Mouse (Mus musculus) midbrain, embryonic 10.5 days (tissue): ENCODE results near the gene Synrg. TPM values are rescaled to one million over a fixed set of nuclear protein-coding genes. Genes with fewer than 3 reads are reported as not detected.

ENCODE experiments used
- DNase-seq: peaks from one replicate; pipeline ENCODE4 v3.0.0-alpha.2; 2017; ENCODE audit warnings: low spot score
- H3K27ac ChIP-seq: fragments of 300-500 bp; sonication (generic); replicated peaks from 2 replicates; pipeline ENCODE4 v1.5.1; 2016; ENCODE audit warnings: mild to moderate bottlenecking
- H3K27me3 ChIP-seq: fragments of 300-500 bp; sonication (generic); 2 replicates; pipeline ENCODE4 v1.6.1; 2016; ENCODE audit warnings: low read depth, mild to moderate bottlenecking; ENCODE audit not compliant: poor library complexity, severe bottlenecking
- H3K36me3 ChIP-seq: fragments of 300-500 bp; sonication (generic); 2 replicates; pipeline ENCODE4 v1.6.1; 2016; ENCODE audit warnings: mild to moderate bottlenecking, moderate library complexity
- H3K4me1 ChIP-seq: fragments of 300-500 bp; sonication (generic); 2 replicates; pipeline ENCODE4 v1.6.1; 2016
- H3K4me3 ChIP-seq: fragments of 300-500 bp; sonication (generic); 2 replicates; pipeline ENCODE4 v1.5.1; 2016; ENCODE audit warnings: mild to moderate bottlenecking, moderate library complexity
- H3K9me3 ChIP-seq: fragments of 300-500 bp; sonication (generic); replicated peaks from 2 replicates; pipeline ENCODE4 v1.6.1; 2016; ENCODE audit warnings: mild to moderate bottlenecking
- WGBS: fragments of 180-500 bp; shearing (Covaris S2); methylation state at CpG from one replicate; pipeline ENCODE4 v1.1.7; 2016; 5-methylcytosine and 5-hydroxymethylcytosine counted together
- polyA plus RNA-seq: library from polyadenylated mRNA; unstranded; fragments of >200 nt; fragmentation: Nextera tagmentation; extraction: Ambion mirVana; gene quantifications from 2 replicates; pipeline ENCODE4 v1.2.1, GENCODE M21; 2016

The Synrg gene
- polyA plus RNA-seq: 11.0 and 15.3 TPM in 2 replicates

DNA sequence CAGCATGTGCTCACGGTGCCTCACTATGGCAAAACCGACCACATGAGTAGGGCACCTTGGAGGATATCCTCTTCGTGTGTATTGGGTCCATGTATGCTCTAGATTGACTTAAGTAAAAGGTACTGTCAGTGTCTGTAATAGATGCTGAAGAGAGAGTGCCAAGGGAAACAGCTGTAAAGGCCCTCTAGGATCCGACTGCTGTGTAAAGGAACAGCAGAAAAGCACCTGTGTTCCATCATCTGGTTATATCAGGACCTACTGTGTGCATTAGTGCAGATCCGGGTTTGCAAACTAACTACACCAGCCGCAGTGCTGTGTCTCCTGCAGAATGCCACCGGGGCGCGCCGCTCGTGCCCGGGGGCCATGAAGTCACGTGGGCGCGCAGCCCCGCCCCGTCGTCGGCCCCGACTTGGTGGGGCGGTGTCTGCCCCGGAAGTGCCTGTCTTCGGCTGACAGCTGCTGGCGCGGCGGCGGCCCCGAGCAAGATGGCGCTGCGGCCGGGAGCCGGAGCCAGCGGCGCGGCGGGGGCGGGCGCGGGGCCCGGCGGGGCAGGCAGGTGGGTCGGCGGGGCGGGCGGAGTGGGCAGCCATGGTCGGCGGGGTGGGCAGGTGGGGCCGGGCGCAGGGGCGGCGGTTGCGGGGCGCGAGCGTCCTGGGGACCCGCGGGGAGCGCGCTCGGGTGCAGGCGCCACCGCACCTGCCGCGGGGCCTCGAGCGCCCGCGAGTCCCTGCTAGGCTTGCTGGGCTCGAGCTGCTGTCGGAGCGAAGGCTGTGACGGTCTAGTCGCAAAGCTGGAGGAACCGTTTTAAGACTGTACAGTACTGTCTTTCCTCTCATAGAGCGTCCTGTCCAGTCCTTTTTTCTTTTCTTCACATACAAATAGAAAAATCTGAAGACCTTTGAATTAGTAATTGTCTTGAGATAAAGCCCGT is at the start of gene Synrg:
Synrg (plus strand) TSS at position 438 of the 931 bp plus-strand sequence.
- WGBS: 1% methylated on average over 75 of the region's 76 CpGs
- no peaks in the 10 kb centered on the region for H3K27me3 ChIP-seq
- H3K4me3 ChIP-seq: peak within 1 kb of the TSS; percentile 82
- H3K9me3 ChIP-seq: no peaks in the 10 kb centered on the region
- DNase-seq: peak; percentile 89
- peak within 1 kb of the TSS; percentile 94 for H3K27ac ChIP-seq
- H3K36me3 ChIP-seq: peaks cover 40% of the 10 kb centered on the region
- H3K4me1 ChIP-seq: peaks cover 32% of the 10 kb centered on the region

DNA sequence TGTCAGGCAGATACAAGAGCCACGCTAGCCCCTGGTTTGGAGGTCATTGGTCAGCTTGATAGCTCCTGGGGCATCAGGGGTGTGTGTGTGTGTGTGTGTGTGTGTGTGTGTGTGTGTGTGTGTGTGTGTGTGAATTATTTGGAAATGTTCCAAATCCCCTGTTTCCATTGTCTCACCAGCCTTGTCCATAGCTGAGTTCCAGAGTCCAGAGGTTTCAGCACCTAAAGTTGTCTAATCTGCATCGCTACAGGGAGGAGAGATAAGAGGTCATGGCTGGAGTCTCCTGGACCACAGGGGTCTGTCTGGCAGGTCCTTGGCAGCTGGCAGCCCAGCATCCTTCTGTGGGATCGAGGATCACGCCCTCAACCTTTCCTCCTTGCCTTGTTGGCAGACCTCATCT is 49.7 kb upstream of the Synrg start:
- Histone ChIP-seq H3K27ac (no peak overlapping the region), H3K4me1 (peaks cover 1% of the 10 kb centered on the region; the same call in 1 of the 2 replicates), H3K27me3 (no peaks in the 10 kb centered on the region), H3K36me3 (no peaks in the 10 kb centered on the region), H3K9me3 (no peaks in the 10 kb centered on the region), H3K4me3 (no peak overlapping the region)
- no peak for DNase-seq
- WGBS: 93% methylated on average over 4 of the region's 4 CpGs

DNA sequence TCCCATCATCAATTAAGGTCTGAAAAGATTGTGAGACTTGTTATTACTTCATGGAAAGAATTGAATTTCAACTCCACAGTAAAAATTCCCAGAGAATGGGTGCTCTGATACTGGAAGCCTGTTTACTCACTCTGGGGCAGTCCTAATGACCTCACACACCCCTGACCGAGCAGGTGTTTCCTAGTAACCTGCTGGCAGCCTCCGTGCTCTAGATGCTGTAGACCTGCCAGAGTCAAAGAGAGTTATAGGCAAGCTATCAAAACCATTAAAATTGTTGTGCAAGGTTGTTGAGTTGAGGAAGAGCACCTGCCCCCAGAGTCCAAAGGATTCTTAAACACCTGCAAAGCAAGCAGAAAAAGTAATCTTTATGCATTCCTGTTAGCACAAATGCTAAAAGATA is 41.6 kb upstream of the Synrg start:
- WGBS: 81% methylated on average over 2 of the region's 2 CpGs
- Histone ChIP-seq H3K4me3 (no peak overlapping the region), H3K9me3 (no peaks in the 10 kb centered on the region), H3K27me3 (no peaks in the 10 kb centered on the region), H3K36me3 (no peaks in the 10 kb centered on the region), H3K27ac (no peak overlapping the region), H3K4me1 (peaks cover 8% of the 10 kb centered on the region)
- DNase-seq: no peak

DNA sequence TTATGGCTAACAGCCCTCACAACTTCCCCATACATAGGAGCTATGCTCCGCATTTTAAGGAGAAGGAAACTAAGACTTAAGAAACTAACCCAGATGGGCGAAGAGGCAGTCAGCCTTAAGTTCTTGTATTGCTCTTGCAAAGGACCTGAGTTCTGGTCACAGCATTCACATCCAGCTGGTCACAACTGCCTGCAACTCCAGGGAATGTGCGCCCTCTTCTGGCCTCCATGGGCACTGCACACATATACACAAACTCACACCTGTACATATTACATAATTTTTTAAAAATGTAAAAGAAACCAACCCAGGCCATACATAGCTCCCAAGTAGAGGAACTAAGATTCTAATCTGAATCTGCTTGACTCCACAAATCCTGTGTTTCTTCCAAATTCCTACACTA is 37.1 kb upstream of the Synrg start:
- Histone ChIP-seq H3K9me3 (no peaks in the 10 kb centered on the region), H3K4me1 (no peaks in the 10 kb centered on the region), H3K4me3 (no peak overlapping the region), H3K27ac (no peak overlapping the region), H3K27me3 (no peaks in the 10 kb centered on the region), H3K36me3 (no peaks in the 10 kb centered on the region)
- WGBS: 58% methylated on average over 3 of the region's 3 CpGs
- DNase-seq: peak; percentile 21

DNA sequence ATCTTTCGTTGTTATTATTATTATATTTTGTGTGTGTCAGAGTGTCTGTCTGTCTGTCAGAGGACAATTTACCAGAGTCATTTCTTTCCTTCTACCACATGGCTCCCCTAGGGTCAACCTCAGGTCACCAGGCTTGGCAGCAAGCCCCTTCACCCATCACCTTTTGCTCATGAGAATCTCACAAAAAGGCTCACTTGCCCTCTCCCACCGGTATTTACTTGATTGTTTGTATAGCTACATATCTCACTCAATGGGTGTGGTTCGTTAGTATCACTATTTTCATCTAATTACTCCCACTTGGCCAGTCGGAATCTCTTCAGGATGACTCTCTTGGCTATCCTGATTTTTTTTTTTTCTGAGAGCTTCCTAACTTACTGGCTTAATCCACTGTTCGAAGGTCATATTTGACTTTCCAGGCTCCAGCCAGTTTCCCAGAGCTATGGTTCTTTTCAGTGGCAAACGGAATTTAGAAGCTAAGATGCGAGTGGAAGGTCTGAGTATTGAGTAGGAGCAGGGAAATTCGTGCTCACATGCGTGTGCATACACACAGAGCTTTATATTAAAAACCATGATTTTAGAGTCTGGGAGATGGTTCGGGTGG is 31.6 kb upstream of the Synrg start:
- Histone ChIP-seq H3K4me1 (no peaks in the 10 kb centered on the region), H3K27ac (no peak overlapping the region), H3K36me3 (no peaks in the 10 kb centered on the region), H3K4me3 (no peak overlapping the region), H3K9me3 (no peaks in the 10 kb centered on the region), H3K27me3 (0 out of 2 replicates have a peak, but pooled peaks cover 5% of the 10 kb centered on the region)
- WGBS: 87% methylated on average over 10 of the region's 10 CpGs
- DNase-seq: no peak

DNA sequence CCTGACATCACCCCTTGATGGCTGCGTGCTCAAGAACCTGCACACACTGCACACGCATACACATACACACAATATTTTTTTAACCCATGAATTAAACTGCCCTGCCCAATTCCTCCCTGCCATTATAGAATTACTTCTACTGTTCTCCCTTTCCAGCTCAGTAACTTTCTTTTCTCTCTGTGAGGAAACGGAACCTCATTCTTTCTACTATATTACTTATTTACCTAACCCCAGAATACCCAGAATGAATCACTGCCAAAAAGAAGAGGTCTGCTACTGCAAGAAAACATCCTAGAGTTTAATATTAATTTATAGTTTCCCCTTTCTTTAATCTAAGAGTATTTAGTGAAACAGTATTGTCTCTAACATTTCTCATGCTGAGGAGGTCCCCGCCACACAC is 30.9 kb upstream of the Synrg start:
- H3K4me3 ChIP-seq: no peak overlapping the region
- 93% methylated on average over 4 of the region's 4 CpGs for WGBS
- H3K27me3 ChIP-seq: 0 out of 2 replicates have a peak, but pooled peaks cover 5% of the 10 kb centered on the region
- H3K36me3 ChIP-seq: no peaks in the 10 kb centered on the region
- H3K4me1 ChIP-seq: no peaks in the 10 kb centered on the region
- H3K9me3 ChIP-seq: no peaks in the 10 kb centered on the region
- no peak overlapping the region for H3K27ac ChIP-seq
- DNase-seq: no peak

DNA sequence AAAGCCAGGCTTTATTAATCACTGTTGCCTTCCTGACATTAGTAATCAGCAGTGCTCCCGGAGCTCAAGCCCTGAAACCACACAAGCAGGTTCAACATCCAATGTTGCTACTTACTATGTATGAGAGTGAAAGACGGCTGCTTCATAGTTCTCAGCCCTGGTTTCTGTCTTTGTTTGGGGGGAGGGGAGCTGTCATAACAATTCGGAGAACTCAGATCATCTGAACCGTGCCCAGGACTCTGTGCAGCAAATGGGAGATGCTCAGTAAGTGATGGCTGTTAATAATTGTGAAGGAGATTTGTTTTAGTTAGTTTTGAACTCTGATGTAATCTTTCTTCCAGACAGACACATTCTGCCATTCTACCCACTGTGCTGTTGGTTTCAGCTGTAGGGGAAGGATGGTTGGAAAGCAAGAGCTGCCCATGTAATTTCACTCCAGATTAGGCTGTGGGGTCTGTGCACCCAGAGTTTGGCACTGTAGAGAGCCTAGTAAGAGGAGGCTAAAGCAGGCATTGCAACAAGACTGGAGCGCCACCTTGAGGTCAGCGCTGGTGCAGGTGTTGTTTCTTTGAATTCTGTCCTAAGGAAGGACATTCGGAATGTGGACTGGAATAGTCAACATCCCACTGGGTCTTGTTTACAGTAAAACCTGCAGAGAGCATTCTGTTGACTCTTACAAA is 28.1 kb upstream of the Synrg start:
- H3K27me3 ChIP-seq: peaks cover 18% of the 10 kb centered on the region; the same call in 1 of the 2 replicates
- no peak overlapping the region for H3K27ac ChIP-seq
- peak; percentile 76 for DNase-seq
- no peaks in the 10 kb centered on the region for H3K36me3 ChIP-seq
- WGBS: 31% methylated on average over 7 of the region's 7 CpGs
- no peaks in the 10 kb centered on the region for H3K4me1 ChIP-seq
- H3K9me3 ChIP-seq: no peaks in the 10 kb centered on the region
- no peak overlapping the region for H3K4me3 ChIP-seq

DNA sequence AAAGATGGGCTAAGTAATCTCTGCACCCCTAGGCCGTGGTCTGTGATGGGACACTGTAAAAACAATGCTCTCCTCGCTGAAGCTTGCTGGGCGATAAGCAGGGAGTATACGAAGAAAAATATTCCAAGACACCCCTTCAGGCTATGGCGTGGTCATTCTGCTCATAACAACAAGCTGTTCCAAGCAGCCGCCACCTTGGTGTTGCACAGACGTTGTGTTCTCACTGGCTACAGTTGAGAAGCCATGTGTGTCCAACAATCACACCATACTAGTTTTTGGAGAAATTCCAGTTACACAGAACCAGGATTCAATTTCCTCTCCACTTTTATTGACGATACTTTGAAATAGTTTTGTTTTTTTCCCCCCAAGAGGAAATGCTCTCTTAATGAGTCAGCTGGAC is 25.7 kb upstream of the Synrg start:
- H3K4me3 ChIP-seq: no peak overlapping the region
- no peaks in the 10 kb centered on the region for H3K9me3 ChIP-seq
- H3K27ac ChIP-seq: no peak overlapping the region
- peaks cover 12% of the 10 kb centered on the region for H3K4me1 ChIP-seq
- peaks cover 3% of the 10 kb centered on the region for H3K36me3 ChIP-seq
- DNase-seq: no peak
- H3K27me3 ChIP-seq: peaks cover 18% of the 10 kb centered on the region; the same call in 1 of the 2 replicates
- WGBS: 83% methylated on average over 8 of the region's 8 CpGs

DNA sequence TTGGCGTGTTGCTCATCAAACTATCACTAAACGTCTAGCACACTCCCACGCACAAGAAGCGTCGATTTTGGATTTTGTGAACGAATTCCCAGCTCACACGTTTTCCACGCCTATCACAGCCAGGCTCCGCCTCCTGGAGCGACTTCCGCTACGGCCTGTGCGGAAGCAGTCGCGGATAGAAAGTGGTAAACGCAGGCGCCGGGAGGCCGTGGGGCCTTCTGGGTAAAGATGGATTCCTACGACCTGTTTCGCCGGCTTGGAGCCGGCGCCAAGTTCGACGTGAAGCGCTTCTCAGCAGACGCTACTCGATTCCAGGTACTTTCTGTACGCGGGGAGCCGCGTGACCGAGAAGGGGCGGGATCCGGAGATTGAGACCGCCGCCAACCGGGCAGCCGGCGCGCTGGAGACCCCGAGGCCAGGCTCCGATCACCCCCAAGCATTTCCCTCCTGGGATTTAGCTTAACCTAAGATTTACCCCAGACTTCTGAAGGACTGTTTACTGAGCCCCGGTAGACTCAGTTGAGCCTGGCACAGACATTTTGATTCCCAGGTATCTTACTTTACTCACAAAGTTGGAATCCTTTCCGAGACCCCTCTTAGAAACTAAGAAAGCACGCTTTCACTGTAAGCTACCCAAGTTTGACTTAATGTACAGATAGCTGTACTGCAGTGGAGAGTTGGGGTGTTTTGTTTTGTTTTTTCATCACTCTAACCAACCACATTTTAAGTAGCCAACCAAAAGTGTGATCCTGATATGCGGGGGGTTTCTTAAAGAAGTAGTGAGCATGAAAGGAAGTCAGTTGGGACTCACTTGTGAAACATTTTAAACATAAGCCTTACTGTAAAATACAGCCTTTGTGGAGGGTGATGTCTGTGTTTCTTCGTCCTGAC is 22.0 kb upstream of the Synrg start, which contains the start of gene Ddx52:
Ddx52 (plus strand) TSS at position 113 of the 891 bp plus-strand sequence.
- Histone ChIP-seq H3K4me3 (peak within 1 kb of the TSS; percentile 86), H3K9me3 (no peaks in the 10 kb centered on the region), H3K36me3 (peaks cover 39% of the 10 kb centered on the region), H3K27ac (peak within 1 kb of the TSS; percentile 93), H3K27me3 (peaks cover 16% of the 10 kb centered on the region; the same call in 1 of the 2 replicates), H3K4me1 (peaks cover 12% of the 10 kb centered on the region)
- 2% methylated on average over 49 of the region's 49 CpGs for WGBS
- peak; percentile 87 for DNase-seq

DNA sequence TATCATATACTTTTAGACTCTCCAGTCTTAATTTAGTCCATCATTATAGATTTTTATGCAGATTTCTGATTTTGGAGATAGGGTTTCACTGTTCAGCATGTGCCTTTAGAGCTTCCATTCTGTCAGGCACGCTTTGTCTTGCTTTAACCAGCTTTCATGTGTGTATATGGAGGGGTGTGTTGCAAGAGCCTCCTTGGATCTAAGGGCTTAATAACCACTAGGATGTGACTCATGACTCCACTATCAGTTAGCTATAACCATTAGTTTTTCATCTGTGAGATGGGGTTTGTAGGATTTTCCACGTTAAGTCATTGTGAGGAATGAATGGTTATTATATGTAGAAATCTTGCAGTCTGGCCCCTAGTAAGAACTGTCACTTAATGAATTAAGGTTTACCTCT is 7.4 kb upstream of the Synrg start:
- Histone ChIP-seq H3K9me3 (no peaks in the 10 kb centered on the region), H3K36me3 (peaks cover 99% of the 10 kb centered on the region), H3K4me3 (no peak overlapping the region), H3K27me3 (no peaks in the 10 kb centered on the region), H3K4me1 (no peaks in the 10 kb centered on the region), H3K27ac (no peak overlapping the region)
- no peak for DNase-seq
- WGBS: 95% methylated on average over 2 of the region's 2 CpGs

DNA sequence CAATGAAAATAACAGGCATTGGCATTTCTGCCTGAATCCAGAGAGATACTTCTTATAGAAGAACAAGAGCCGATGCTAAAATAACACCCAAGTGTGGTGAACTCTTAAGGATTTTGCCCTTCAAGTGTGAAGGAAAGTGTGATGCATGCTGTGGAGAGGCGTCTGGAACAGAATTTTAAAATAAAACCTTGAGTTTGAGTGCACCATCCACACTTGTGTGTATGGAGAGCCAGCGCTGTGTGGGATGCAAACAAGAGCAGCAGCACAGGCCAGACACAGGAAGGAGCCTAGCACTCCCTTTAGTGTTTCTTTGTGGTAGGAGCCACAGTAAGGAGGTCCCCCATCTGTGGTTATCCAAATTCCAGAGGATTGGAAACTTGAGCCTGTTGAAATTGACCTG is 2.2 kb upstream of the Synrg start:
- Histone ChIP-seq H3K36me3 (peaks cover 62% of the 10 kb centered on the region), H3K4me3 (no peak overlapping the region), H3K27me3 (no peaks in the 10 kb centered on the region), H3K9me3 (no peaks in the 10 kb centered on the region), H3K27ac (no peak overlapping the region), H3K4me1 (peaks cover 26% of the 10 kb centered on the region)
- WGBS: 92% methylated on average over 3 of the region's 3 CpGs
- no peak for DNase-seq
